Mouse (Mus musculus) kidney, adult 2 months (tissue): ENCODE measurements around the gene Me3.

Experiments used
- CTCF ChIP-seq: fragments of 200-500 bp; conservative IDR thresholded peaks from 2 replicates; pipeline ENCODE4 v1.5.1; 2011; ENCODE audit warnings: low read depth, mild to moderate bottlenecking, control low read depth, low read length, moderate library complexity, mixed read lengths; ENCODE audit not compliant: insufficient read depth, insufficient read length
- POLR2A ChIP-seq: fragments of 200-500 bp; IDR thresholded peaks from one replicate; pipeline ENCODE4 v1.6.1; 2011; ENCODE audit warnings: low read depth, low read length, control low read depth

DNA sequence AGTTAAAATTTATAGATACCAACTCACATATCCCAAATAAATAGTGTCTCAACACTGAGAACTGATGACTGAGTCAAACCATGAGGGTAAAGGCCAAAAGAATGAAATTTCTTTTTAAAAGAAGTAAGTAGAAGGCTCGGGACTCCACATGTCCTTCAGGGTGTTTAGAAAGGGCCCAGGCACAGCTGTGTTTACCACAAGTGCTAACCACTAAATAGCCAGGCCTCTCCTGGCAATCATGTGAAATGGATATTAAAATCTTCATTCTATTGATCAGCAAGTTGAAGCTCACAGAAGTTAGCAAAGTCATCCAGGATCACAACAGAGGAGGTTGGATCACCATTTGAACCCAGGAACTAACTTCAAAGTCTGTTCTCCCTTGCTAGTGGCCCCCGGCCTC, 86.1 kb downstream of the Me3 start:
- no peak for TF ChIP-seq POLR2A
- TF ChIP-seq CTCF: no peak
